Mouse (Mus musculus) C2C12 (cell line): Measurements from ENCODE around the gene Kif18a.

Experiments used
- CEBPB ChIP-seq: IDR thresholded peaks from one replicate; pipeline ENCODE4 v1.6.1; 2011; ENCODE audit warnings: low read depth, mild to moderate bottlenecking, control low read depth, moderate library complexity
- CTCF ChIP-seq: IDR thresholded peaks from one replicate; pipeline ENCODE4 v1.5.1; 2011; ENCODE audit not compliant: control insufficient read depth, insufficient read depth, insufficient read length
- MAX ChIP-seq: IDR thresholded peaks from one replicate; pipeline ENCODE4 v1.6.1; 2011; ENCODE audit warnings: mild to moderate bottlenecking, control low read depth
- MYOD1 ChIP-seq: IDR thresholded peaks from one replicate; pipeline ENCODE4 v1.6.1; 2011; ENCODE audit warnings: low read depth; ENCODE audit not compliant: control insufficient read depth, insufficient read length
- MYOG ChIP-seq: IDR thresholded peaks from one replicate; pipeline ENCODE4 v1.6.1; 2011; ENCODE audit not compliant: control insufficient read depth, insufficient read length; ENCODE audit errors: extremely low read depth
- USF1 ChIP-seq: IDR thresholded peaks from one replicate; pipeline ENCODE4 v1.6.1; 2011; ENCODE audit warnings: low read depth, mild to moderate bottlenecking, control low read depth, moderate library complexity

GRCm38 (mm10) chr2:109374881-109375280 lies 94.3 kb downstream of the Kif18a start:
- TF ChIP-seq CTCF: no peak
- no peak for TF ChIP-seq MYOD1
- TF ChIP-seq CEBPB: no peak
- no peak for TF ChIP-seq USF1
- TF ChIP-seq MAX: no peak
- no peak for TF ChIP-seq MYOG
